Mouse (Mus musculus) activated CD4-positive, CD25-positive, alpha-beta regulatory T cell, adult 4 months (primary cell): ENCODE results near the gene Elavl1. TPM values are rescaled to one million over a fixed set of nuclear protein-coding genes. Genes with fewer than 3 reads are reported as not detected.

ENCODE experiments used
- ATAC-seq: one replicate; pipeline ENCODE4 v1.8.0; 2017
- polyA plus RNA-seq, 2 experiments: library from polyadenylated mRNA; unstranded; fragments of 100-300 nt; shearing (Covaris generic); gene quantifications; one replicate each; pipeline ENCODE4 v1.2.1; 2017

Elavl1 gene
- polyA plus RNA-seq, 2 experiments from 2014 or later, result 37.2 to 38.4 TPM

- no peak for ATAC-seq
Measured at GRCm38 (mm10) chr8:4320404-4320803, 4.8 kb downstream of the Elavl1 start.

GRCm38 (mm10) chr8:4319573-4319872, 5.7 kb downstream of the Elavl1 start:
- no peak for ATAC-seq

GRCm38 (mm10) chr8:4318796-4319572, 6.2 kb downstream of the Elavl1 start:
- ATAC-seq, result no peak

- ATAC-seq, result no peak
Measured at GRCm38 (mm10) chr8:4318124-4318523, 7.1 kb downstream of the Elavl1 start.

- ATAC-seq, result no peak
Measured at GRCm38 (mm10) chr8:4314852-4315251, 10.4 kb downstream of the Elavl1 start.

- ATAC-seq, result peak; percentile 98
Measured at GRCm38 (mm10) chr8:4313254-4314124, 11.7 kb downstream of the Elavl1 start.

GRCm38 (mm10) chr8:4312104-4312503, 13.1 kb downstream of the Elavl1 start:
- no peak for ATAC-seq

- ATAC-seq, result peak; percentile 77
Measured at GRCm38 (mm10) chr8:4305838-4306237, 19.4 kb downstream of the Elavl1 start.

- no peak for ATAC-seq
Measured at GRCm38 (mm10) chr8:4304124-4304547, 21.1 kb downstream of the Elavl1 start.

- ATAC-seq, result no peak
Measured at GRCm38 (mm10) chr8:4297822-4298221, 27.4 kb downstream of the Elavl1 start.

GRCm38 (mm10) chr8:4292738-4293137, 32.5 kb downstream of the Elavl1 start:
- ATAC-seq, result no peak

- ATAC-seq, result no peak
Measured at GRCm38 (mm10) chr8:4276111-4276465, 49.1 kb downstream of the Elavl1 start.

GRCm38 (mm10) chr8:4275275-4276110, 49.7 kb downstream of the Elavl1 start, which contains the start of gene Timm44:
Timm44 (minus strand) TSS chr8:4275913.
- peak; percentile 97 for ATAC-seq

- no peak for ATAC-seq
Measured at GRCm38 (mm10) chr8:4269609-4270008, 55.6 kb downstream of the Elavl1 start.

- peak; percentile 49 for ATAC-seq
Measured at GRCm38 (mm10) chr8:4267627-4268026, 57.6 kb downstream of the Elavl1 start.

- no peak for ATAC-seq
Measured at GRCm38 (mm10) chr8:4265160-4265914, 59.9 kb downstream of the Elavl1 start.

- ATAC-seq, result no peak
Measured at GRCm38 (mm10) chr8:4263105-4263791, 62.0 kb downstream of the Elavl1 start.

- ATAC-seq, result no peak
Measured at GRCm38 (mm10) chr8:4259805-4260170, 65.4 kb downstream of the Elavl1 start.

GRCm38 (mm10) chr8:4259125-4259804, 65.9 kb downstream of the Elavl1 start, which contains the start of gene Ctxn1:
Ctxn1 (minus strand) TSS chr8:4259274.
- ATAC-seq, result peak; percentile 97

- peak; percentile 22 for ATAC-seq
Measured at GRCm38 (mm10) chr8:4258678-4259077, 66.5 kb downstream of the Elavl1 start.

GRCm38 (mm10) chr8:4258233-4258632, 67.0 kb downstream of the Elavl1 start:
- peak; percentile 43 for ATAC-seq
